Mouse (Mus musculus) heart, adult 2 months (tissue): ENCODE data around the gene Mitd1. TPM values are rescaled to one million over a fixed set of nuclear protein-coding genes. Genes with fewer than 3 reads are reported as not detected.

Experiments used
- DNase-seq, 2 experiments: peaks; one replicate each; pipeline ENCODE4 v3.0.0; 2021
- H3K27ac ChIP-seq: fragments of 200-600 bp; 2 replicates; pipeline ENCODE4 v1.8.1; 2022
- H3K27me3 ChIP-seq: fragments of 200-500 bp; 2 replicates; pipeline ENCODE4 v1.6.1; 2012; ENCODE audit warnings: mild to moderate bottlenecking, low read length, inconsistent platforms, mixed read lengths; ENCODE audit not compliant: control insufficient read depth, insufficient read depth
- H3K36me3 ChIP-seq: fragments of 200-500 bp; 2 replicates; pipeline ENCODE4 v1.6.1; 2012; ENCODE audit warnings: low read length, inconsistent platforms; ENCODE audit not compliant: control insufficient read depth, insufficient read depth
- H3K4me1 ChIP-seq: fragments of 200-500 bp; 2 replicates; pipeline ENCODE4 v1.6.1; 2011; ENCODE audit warnings: low read length; ENCODE audit not compliant: control insufficient read depth, insufficient read depth
- H3K4me3 ChIP-seq: fragments of 200-600 bp; 2 replicates; pipeline ENCODE4 v1.8.1; 2022
- H3K79me2 ChIP-seq: fragments of 200-500 bp; replicated peaks from 2 replicates; pipeline ENCODE4 v1.6.1; 2012; ENCODE audit warnings: mild to moderate bottlenecking, inconsistent platforms, low read length, moderate library complexity, mixed read lengths; ENCODE audit not compliant: control insufficient read depth, insufficient read depth
- H3K9ac ChIP-seq: fragments of 200-500 bp; 2 replicates; pipeline ENCODE4 v1.6.1; 2012; ENCODE audit warnings: low read depth, mild to moderate bottlenecking, control low read depth, inconsistent platforms, low read length, mixed read lengths
- CTCF ChIP-seq: fragments of 200-600 bp; IDR thresholded peaks from 2 replicates; pipeline ENCODE4 v1.8.1; 2022; ENCODE audit warnings: antibody characterized with exemption, mild to moderate bottlenecking, moderate library complexity
- EP300 ChIP-seq: fragments of 200-500 bp; IDR thresholded peaks from 2 replicates; pipeline ENCODE4 v1.6.1; 2011; ENCODE audit warnings: low read depth, low read length, control low read depth; ENCODE audit not compliant: insufficient read depth
- POLR2A ChIP-seq: fragments of 200-500 bp; IDR thresholded peaks from 2 replicates; pipeline ENCODE4 v1.6.1; 2011; ENCODE audit warnings: mild to moderate bottlenecking, low read depth, low read length, control low read depth; ENCODE audit not compliant: insufficient read depth
- WGBS: fragments of 180-500 bp; shearing (Covaris S2); methylation state at CpG from one replicate; pipeline ENCODE4 v1.1.7; 2018; 5-methylcytosine and 5-hydroxymethylcytosine counted together
- intact Hi-C: fragments of 180-260 bp; cut with DNase I; formaldehyde crosslinking; loops from one replicate; pipeline ENCODE4 v1.15.1; 2025
- long read RNA-seq: library from polyadenylated mRNA; stranded (forward); transcript quantifications from one replicate; pipeline ENCODE4 v2.0.0, GENCODE M21; 2021
- polyA plus RNA-seq: library from polyadenylated mRNA; depleted of rRNA; stranded (reverse); fragments of >200 nt; gene quantifications from 2 replicates; pipeline ENCODE4 v1.2.3, GENCODE M21; 2012; rRNA removed
- total RNA-seq, 2 experiments: library from RNA; stranded (reverse); gene quantifications; 2 replicates each; pipeline ENCODE4 v1.2.3; 2021

The Mitd1 gene
- 1 to 10 TPM; 3.3 to 3.5 TPM for total RNA-seq
- polyA plus RNA-seq = 2.3 and 4.5 TPM in 2 replicates
- long read RNA-seq, transcript Mitd1-201 (7 exons, 1,231 nt) = major isoform, 6 of 7 reads
- long read RNA-seq, partial matches to known transcripts = 0 of 7 reads
- long read RNA-seq, other reads (novel, unspliced or antisense) = 1 of 7 reads

GRCm38 (mm10) chr1:37890025-37890652 is at the start of gene Mitd1, which contains the start of gene Mrpl30:
TSS of gene Mitd1 (minus strand) at chr1:37890411.
TSS of gene Mrpl30 (plus strand) at chr1:37890477.
- Histone ChIP-seq H3K36me3 (peaks cover 6% of the 10 kb centered on the region), H3K9ac (peak within 1 kb of the TSS; percentile 88), H3K4me1 (peaks cover 7% of the 10 kb centered on the region), H3K27ac (peak within 1 kb of the TSS; percentile 87), H3K4me3 (peak within 1 kb of the TSS; percentile 70), H3K79me2 (peaks cover 10% of the 10 kb centered on the region; the same call in 1 of the 2 replicates), H3K27me3 (no peaks in the 10 kb centered on the region)
- TF ChIP-seq CTCF (peak; percentile 5; the same call in 1 of the 2 replicates), POLR2A (peak; percentile 97), EP300 (peak; percentile 88; the same call in 1 of the 2 replicates)
- WGBS = under 1% methylated on average over 41 of the region's 41 CpGs
- DNase-seq = peak; percentile 91 to 92
- intact Hi-C loops = loop anchor here (1.0 to 2.0 kb wide), 2 partner anchors 17 to 25 kb away; no protein-coding TSS in a partner anchor

- Histone ChIP-seq H3K79me2 (no peaks in the 10 kb centered on the region), H3K27ac (no peak overlapping the region), H3K27me3 (no peaks in the 10 kb centered on the region), H3K36me3 (no peaks in the 10 kb centered on the region), H3K9ac (no peak overlapping the region), H3K4me3 (no peak overlapping the region), H3K4me1 (no peaks in the 10 kb centered on the region)
- 29% methylated on average over 3 of the region's 3 CpGs for WGBS
- DNase-seq = no peak
- intact Hi-C loops = no loop called here
- no peak for TF ChIP-seq EP300
- no peak for TF ChIP-seq CTCF
- no peak for TF ChIP-seq POLR2A
These were observed 41.6 kb upstream of the Mitd1 start for GRCm38 (mm10) chr1:37931806-37932205.

GRCm38 (mm10) chr1:37925971-37926370 is 35.8 kb upstream of the Mitd1 start:
- WGBS = 69% methylated on average over 8 of the region's 8 CpGs
- Histone ChIP-seq H3K27ac (no peak overlapping the region), H3K79me2 (no peaks in the 10 kb centered on the region), H3K9ac (no peak overlapping the region), H3K4me1 (no peaks in the 10 kb centered on the region), H3K27me3 (no peaks in the 10 kb centered on the region), H3K4me3 (no peak overlapping the region), H3K36me3 (no peaks in the 10 kb centered on the region)
- no peak for TF ChIP-seq CTCF
- no peak for TF ChIP-seq POLR2A
- no peak for TF ChIP-seq EP300
- DNase-seq = no peak
- intact Hi-C loops = no loop called here

GRCm38 (mm10) chr1:37922536-37922935 is 32.3 kb upstream of the Mitd1 start:
- no peak for DNase-seq
- intact Hi-C loops = no loop called here
- H3K36me3 ChIP-seq = no peaks in the 10 kb centered on the region
- no peak overlapping the region for H3K27ac ChIP-seq
- H3K79me2 ChIP-seq = no peaks in the 10 kb centered on the region
- no peaks in the 10 kb centered on the region for H3K27me3 ChIP-seq
- TF ChIP-seq CTCF = no peak
- TF ChIP-seq EP300 = no peak
- TF ChIP-seq POLR2A = no peak
- H3K4me1 ChIP-seq = no peaks in the 10 kb centered on the region
- 37% methylated on average over 8 of the region's 8 CpGs for WGBS
- H3K9ac ChIP-seq = no peak overlapping the region
- H3K4me3 ChIP-seq = no peak overlapping the region

- intact Hi-C loops = no loop called here
- no peak for DNase-seq
- H3K4me3 ChIP-seq = no peak overlapping the region
- H3K79me2 ChIP-seq = no peaks in the 10 kb centered on the region
- no peak overlapping the region for H3K9ac ChIP-seq
- no peak overlapping the region for H3K27ac ChIP-seq
- no peaks in the 10 kb centered on the region for H3K4me1 ChIP-seq
- H3K36me3 ChIP-seq = no peaks in the 10 kb centered on the region
- TF ChIP-seq POLR2A (no peak), EP300 (no peak), CTCF (no peak)
- H3K27me3 ChIP-seq = no peaks in the 10 kb centered on the region
- WGBS = 39% methylated on average over 6 of the region's 6 CpGs
These were observed 27.9 kb upstream of the Mitd1 start for GRCm38 (mm10) chr1:37918096-37918495.

- H3K9ac ChIP-seq = no peak overlapping the region
- WGBS = 37% methylated on average over 13 of the region's 13 CpGs
- DNase-seq = no peak
- H3K27me3 ChIP-seq = no peaks in the 10 kb centered on the region
- H3K36me3 ChIP-seq = no peaks in the 10 kb centered on the region
- no peak overlapping the region for H3K4me3 ChIP-seq
- H3K27ac ChIP-seq = no peak overlapping the region
- no peaks in the 10 kb centered on the region for H3K4me1 ChIP-seq
- H3K79me2 ChIP-seq = no peaks in the 10 kb centered on the region
- intact Hi-C loops = no loop called here
- TF ChIP-seq EP300 (no peak), POLR2A (no peak), CTCF (no peak)
These were observed 27.5 kb upstream of the Mitd1 start for GRCm38 (mm10) chr1:37917666-37918065.
